Mouse (Mus musculus): ENCODE measurements around the gene Bid. TPM values are rescaled to one million over a fixed set of nuclear protein-coding genes. Genes with fewer than 3 reads are reported as not detected.
A peak's percentile ranks its signal among the peaks of the same experiment; 100 is the strongest.

The Bid gene
- 10 to 100 TPM; 15.6 to 18.7 TPM for total RNA-seq (2021)

- DNase-seq = peak; percentile 74 to 78
These were observed at the start of gene Bid for GRCm38 (mm10) chr6:120916074-120916971. Gene Bid, minus strand, starts transcription at chr6:120916853.

DNA sequence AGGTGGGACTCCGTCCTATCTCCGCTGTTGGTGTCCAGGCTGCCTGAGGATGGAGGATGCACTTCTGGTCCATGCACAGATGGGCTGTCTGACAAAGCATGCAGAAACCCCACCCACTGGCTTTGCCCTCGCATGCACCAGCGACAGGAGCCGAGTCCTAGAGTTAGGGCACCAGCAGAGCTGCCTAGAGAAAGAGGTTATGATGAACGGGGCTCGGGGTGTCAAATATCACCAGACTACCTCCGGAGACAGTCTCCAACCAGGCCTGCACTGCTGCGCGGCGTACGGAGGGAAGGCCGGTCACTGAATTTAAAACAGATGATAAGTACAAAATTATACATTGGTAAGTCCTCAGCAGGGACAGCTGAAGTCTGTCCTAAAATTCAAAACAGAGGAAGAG is 49.2 kb upstream of the Bid start:
- DNase-seq = no peak

DNA sequence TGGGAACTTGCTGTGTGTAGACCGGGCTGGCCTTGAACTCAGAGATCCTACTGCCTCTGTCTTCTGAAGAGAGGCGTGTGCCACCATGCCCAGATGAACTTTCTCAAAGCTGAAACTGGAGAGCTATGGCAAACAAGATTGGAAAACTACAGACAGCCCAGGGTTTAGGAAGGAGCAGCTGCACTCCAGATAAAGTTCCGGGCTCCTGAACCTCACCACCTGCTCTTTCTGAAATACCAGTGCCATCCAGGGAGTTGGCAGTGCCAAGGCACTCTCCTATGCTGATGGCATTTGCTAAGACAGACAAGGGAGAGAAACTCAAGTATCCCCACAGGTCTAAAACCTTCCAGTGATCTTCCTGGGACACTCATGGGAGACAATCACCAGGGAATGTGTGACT is 47.5 kb upstream of the Bid start:
- no peak for DNase-seq

- DNase-seq = no peak
These were observed 43.8 kb upstream of the Bid start for GRCm38 (mm10) chr6:120960338-120961030.

DNA sequence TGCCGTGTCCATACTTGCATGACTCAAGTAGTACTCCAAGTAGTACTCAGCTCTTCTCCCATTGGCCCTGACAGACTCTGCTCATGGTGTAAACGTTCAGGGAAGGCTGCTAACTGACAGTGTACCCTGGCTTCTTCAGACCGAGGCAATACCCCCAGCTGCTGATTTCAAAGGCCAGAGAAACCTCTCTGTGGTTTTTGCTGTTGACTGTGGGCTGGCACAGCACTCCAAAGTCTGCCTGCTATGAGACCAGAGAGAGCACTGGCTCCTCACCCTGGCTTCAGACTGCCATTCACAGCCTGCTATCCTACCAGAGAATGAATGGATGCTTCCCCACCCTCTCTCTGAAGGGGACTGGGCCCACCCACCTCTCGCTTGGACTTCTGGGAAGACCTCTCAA is 40.7 kb upstream of the Bid start:
- no peak for DNase-seq

GRCm38 (mm10) chr6:120956259-120957161 is 39.9 kb upstream of the Bid start:
- DNase-seq = no peak

GRCm38 (mm10) chr6:120955215-120955614 is 38.6 kb upstream of the Bid start:
- no peak for DNase-seq

DNA sequence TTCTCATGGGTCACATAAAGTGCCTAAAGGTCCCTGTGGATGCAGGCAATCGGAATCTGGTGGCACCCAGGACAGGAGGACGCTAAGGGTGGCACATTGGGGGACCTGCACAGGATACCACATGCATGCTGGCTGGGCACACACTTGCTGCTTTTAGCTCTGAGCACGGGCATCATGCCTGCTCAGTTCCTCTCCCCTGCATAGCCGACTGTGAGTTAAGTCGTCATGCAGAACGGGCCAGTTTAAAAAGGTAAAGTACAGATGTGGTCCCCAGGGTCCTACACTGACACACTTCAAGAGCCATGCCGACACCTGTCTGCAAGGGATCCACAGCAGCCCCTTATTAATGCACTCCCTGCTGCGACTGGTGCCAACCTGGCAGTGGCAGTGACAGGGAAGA is 37.6 kb upstream of the Bid start:
- no peak for DNase-seq

GRCm38 (mm10) chr6:120952475-120952874 is 35.8 kb upstream of the Bid start:
- DNase-seq = no peak

DNA sequence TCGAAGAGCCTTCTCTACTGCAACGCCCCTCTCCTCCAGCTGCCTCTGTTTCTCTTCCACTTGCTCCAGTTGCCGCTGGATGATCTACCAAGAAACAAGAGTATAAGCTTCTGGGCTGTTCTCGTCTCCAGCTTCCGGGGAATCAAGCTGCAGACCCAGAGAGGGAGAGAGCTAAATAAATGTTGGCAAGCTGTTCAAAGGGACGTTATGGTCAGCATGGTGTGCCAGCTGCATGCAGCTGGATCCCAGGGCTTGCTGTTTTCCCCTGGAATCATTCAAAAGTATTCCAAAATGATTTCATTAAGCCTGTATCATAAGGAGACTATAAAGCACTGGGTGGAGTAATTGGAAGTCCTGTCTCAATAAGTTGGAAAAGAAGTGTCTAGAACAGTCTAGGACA is 34.7 kb upstream of the Bid start:
- DNase-seq = no peak

DNA sequence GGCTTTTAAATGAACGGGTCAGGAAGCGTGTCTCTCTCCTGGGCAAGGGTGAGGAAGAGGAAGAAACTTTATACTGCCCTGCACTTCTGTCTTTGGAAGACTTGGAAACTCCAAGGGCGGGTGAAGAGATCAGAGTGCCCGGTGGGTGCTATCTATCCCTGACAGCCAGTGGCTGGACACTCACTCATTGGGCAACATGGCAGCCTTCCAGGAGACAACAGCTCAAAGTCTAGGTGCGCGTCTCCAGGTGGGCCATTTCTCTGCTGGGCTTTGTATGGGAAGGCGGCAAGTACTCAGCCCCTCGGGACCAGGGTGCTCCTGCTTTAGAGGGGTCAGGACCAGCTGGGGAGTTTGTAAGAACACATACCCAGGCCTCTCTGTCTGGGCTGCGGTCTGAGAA is 28.9 kb upstream of the Bid start:
- DNase-seq = no peak

DNA sequence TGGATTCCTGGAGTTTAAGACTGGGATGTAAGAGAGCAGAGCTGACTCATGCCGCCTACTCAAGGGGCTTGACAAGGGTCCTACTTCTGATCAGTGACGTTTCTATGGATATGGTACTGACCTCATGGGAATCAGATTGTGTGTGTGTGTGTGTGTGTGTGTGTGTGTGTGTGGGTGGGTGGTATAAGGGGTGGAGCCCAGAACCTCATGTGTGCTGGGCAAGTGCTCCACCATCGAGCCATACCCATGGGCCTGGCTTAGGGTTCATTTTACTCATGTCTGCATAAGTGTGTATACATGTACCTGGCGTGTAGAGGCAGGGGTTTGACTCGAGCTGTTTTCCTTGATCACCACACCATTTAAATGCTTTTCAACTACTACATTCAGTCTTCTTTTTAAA is 27.3 kb upstream of the Bid start:
- no peak for DNase-seq

DNA sequence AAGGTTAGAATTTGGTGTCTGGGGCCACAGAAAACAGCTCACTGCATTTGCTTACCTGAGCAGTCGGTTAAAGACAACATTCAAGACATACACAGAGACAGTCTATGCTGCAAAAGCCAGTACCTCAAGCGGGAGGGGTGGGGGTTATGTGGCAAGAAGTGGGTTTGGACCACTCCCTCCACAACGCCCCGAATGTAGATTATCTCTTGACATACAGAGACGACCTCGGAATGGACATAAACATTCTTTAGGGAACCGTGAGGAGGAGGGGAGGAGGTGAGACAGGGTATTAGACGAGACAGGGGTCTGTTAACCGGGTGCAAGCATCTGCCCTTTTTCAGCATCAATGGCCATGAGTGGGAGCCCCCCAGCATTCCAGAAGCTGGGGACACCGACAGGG is 26.9 kb upstream of the Bid start:
- no peak for DNase-seq

DNA sequence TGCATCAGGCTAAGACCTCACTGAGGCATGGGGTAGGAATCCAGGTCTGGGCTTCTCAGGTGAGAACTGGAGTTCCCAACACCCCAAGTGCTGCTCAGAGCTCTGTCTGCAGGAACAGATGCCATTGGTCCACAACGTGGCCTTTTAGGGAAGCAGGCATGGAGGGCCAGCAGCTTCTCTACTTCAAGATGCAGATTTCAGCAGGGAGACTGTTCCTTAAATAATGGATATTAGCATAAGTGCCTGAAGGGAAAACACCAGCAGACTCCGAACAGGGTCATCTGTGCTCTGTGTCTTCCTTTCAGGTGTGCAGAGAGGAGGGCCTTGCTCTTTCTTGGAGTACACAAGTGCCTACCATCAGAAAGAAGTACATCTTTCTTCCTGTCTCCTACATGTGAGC is 26.4 kb upstream of the Bid start:
- no peak for DNase-seq

GRCm38 (mm10) chr6:120941575-120941974 is 24.9 kb upstream of the Bid start:
- DNase-seq = peak in 1 of 2 experiments; percentile 32

GRCm38 (mm10) chr6:120941084-120941481 is 24.4 kb upstream of the Bid start:
- DNase-seq = no peak

GRCm38 (mm10) chr6:120940446-120941083 is 23.9 kb upstream of the Bid start:
- DNase-seq = no peak

- no peak for DNase-seq
These were observed 23.1 kb upstream of the Bid start for GRCm38 (mm10) chr6:120939783-120940182.

GRCm38 (mm10) chr6:120938763-120939450 is 22.3 kb upstream of the Bid start:
- no peak for DNase-seq

DNA sequence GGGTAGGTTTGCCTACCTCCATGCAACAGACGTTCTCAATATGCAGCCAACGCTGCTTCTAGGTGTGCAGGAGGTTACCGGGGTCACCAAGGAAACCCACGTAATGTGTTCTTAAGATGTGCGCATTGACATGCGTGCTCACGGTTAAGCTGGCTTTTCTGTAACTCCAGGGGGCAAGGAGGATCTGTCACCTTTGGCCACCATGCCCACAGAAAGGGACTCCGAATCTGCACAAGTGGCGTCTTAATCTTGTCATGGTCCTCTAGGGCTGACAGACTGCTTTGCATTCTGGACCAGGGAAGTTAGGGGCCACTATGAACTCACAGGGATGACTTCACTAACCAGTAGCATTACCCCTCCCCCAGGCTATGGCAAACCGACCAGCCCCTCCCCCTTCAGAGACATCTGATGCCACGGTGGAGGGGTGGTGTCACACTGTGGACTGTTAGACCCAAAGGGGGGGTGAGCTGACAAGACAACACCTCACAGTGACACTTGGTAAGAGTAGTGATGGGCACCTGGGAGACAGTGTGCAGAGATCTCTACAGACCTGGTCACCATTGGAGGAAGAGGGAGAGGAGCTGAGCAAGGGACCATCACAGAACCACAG is 21.5 kb upstream of the Bid start:
- DNase-seq = no peak

- DNase-seq = no peak
These were observed 20.5 kb upstream of the Bid start for GRCm38 (mm10) chr6:120937104-120937617.
